Comparison of ENCODE assay signal across 15 mouse cellular contexts in genomic region chr11:81923626-81924025, GRCm38 (mm10). TPM values are rescaled to one million over a fixed set of nuclear protein-coding genes. Genes with fewer than 3 reads are reported as not detected.
"Had no signal": no experiment of that assay in that cellular context is flagged by ENCODE, and none has a peak within 500 bp of the region (broad histone marks: within the 10 kb centered on the region; RNA-seq: fewer than 3 reads in every experiment).

No protein-coding gene starts in this region.

- DNase-seq: lung, adult 18-20 months; lung, embryonic 14.5 days; lung, postnatal 10 days; lung, postnatal 4 days; midbrain, embryonic 14.5 days; right cerebral cortex, postnatal 14 days had no signal

- H3K4me2 ChIP-seq: lung, embryonic 14.5 days; midbrain, embryonic 12.5 days; neural tube, embryonic 12.5 days; stomach, embryonic 15.5 days had no signal

- H3K4me1 ChIP-seq: neural tube, embryonic 12.5 days; stomach, embryonic 15.5 days had no signal

- H3K36me3 ChIP-seq: midbrain, embryonic 10.5 days; midbrain, embryonic 12.5 days; neural tube, embryonic 12.5 days; stomach, embryonic 15.5 days had no signal

- H3K9ac ChIP-seq: lung, embryonic 14.5 days; midbrain, embryonic 12.5 days; neural tube, embryonic 12.5 days; stomach, embryonic 15.5 days had no signal

- H3K9me3 ChIP-seq: midbrain, embryonic 10.5 days; midbrain, embryonic 12.5 days; neural tube, embryonic 12.5 days; stomach, embryonic 15.5 days had no signal

- H3K4me3 ChIP-seq: midbrain, embryonic 10.5 days; midbrain, embryonic 12.5 days; neural tube, embryonic 12.5 days; stomach, embryonic 15.5 days had no signal

- H3K27me3 ChIP-seq: midbrain, embryonic 12.5 days; neural tube, embryonic 12.5 days; stomach, embryonic 15.5 days had no signal

- ATAC-seq: midbrain, embryonic 16.5 days had no signal

- H3K27ac ChIP-seq: midbrain, embryonic 10.5 days; midbrain, embryonic 12.5 days; neural tube, embryonic 12.5 days; stomach, embryonic 15.5 days; stomach, postnatal 0 days had no signal

RNA-seq across cellular contexts. Expression of gene Asic2, which starts 44.6 kb away (rescaled TPM):
- total RNA-seq: megakaryocyte, adult 5-6 weeks; megakaryocyte-erythroid progenitor cell, adult 5-6 weeks; neutrophil, adult 5-6 weeks had no signal
